Mouse (Mus musculus) left cerebral cortex, postnatal 10 days (tissue): ENCODE measurements around the gene Palm2. TPM values are rescaled to one million over a fixed set of nuclear protein-coding genes. Genes with fewer than 3 reads are reported as not detected.

Experiments
- DNase-seq, 2 experiments: peaks; one replicate each; pipeline ENCODE4 v3.0.0; 2021 to 2022; ENCODE audit warnings: low spot score in 2 of 2, mixed read lengths in 1 of 2; ENCODE audit errors: extremely low spot score in 1 of 2
- intact Hi-C: fragments of 180-260 bp; cut with DNase I; formaldehyde crosslinking; loops from one replicate; pipeline ENCODE4 v1.15.1; 2025
- total RNA-seq, 2 experiments: library from RNA; stranded (reverse); gene quantifications; 2 replicates each; pipeline ENCODE4 v1.2.3; 2021

Gene Palm2
- total RNA-seq, 2 experiments from 2014 or later = 72.9 to 73.2 TPM

- DNase-seq = no peak
- intact Hi-C loops = no loop called here
These were observed 167.4 kb downstream of the Palm2 start for GRCm38 (mm10) chr4:57601458-57601835.

DNA sequence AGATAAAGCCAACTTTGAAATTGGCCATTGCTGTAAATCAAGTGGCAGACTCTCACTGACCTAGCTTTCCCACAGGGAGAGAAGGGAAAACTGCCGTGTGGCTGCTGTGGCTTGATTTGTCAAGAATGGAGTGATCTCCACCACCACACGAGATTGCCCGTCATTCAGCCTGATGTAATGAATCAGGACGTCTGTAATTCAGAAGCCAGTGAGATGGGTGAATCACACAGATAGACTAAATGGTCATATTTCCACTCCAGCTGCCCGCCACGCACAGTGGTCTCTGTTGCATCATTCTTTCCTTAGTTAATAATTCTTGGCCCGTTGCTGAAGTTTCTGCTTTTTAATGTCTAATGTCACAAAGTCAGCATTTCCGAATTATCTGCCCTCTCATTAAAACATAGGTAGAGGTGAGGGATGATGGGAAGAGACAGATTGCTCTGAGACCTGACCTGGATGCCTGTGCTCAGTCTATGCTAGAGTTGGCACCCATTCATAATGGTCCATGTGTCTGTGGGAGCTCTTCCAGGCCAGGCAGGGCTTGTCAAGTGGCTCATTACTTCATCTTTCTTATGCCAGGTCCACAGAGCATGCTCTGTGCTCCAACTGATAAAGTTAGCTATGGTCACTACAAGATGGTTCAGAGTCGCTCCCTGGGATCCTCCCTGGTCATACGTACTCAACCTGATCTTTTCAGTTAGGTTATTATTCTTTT, 168.0 kb downstream of the Palm2 start:
- intact Hi-C loops = no loop called here
- no peak for DNase-seq

DNA sequence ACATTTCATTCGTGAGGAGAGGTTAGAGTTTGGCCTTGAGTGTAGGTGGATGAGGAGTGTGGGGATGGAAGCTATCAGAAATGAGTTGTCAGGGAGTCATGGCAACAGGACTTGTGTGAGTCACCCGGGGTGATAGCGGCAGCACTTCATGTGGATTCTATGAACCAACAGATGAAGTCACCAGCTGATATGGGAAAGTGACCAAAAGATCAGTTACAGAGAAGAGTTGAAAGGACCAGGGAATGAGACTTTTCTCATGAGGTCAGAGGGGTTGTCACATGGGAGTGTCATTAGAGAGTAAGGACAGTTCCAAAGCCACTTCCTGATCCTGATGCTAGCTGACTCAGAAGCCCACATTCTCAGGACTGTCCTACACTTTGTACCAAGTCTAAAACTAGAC, 172.2 kb downstream of the Palm2 start:
- intact Hi-C loops = loop anchor here (5.0 kb wide), 2 partner anchors 144 to 234 kb away; no protein-coding TSS in a partner anchor
- no peak for DNase-seq

GRCm38 (mm10) chr4:57607247-57607942, 173.3 kb downstream of the Palm2 start:
- DNase-seq = peak; percentile 87 to 92
- intact Hi-C loops = loop anchor here (5.0 kb wide), 2 partner anchors 145 to 235 kb away; no protein-coding TSS in a partner anchor

DNA sequence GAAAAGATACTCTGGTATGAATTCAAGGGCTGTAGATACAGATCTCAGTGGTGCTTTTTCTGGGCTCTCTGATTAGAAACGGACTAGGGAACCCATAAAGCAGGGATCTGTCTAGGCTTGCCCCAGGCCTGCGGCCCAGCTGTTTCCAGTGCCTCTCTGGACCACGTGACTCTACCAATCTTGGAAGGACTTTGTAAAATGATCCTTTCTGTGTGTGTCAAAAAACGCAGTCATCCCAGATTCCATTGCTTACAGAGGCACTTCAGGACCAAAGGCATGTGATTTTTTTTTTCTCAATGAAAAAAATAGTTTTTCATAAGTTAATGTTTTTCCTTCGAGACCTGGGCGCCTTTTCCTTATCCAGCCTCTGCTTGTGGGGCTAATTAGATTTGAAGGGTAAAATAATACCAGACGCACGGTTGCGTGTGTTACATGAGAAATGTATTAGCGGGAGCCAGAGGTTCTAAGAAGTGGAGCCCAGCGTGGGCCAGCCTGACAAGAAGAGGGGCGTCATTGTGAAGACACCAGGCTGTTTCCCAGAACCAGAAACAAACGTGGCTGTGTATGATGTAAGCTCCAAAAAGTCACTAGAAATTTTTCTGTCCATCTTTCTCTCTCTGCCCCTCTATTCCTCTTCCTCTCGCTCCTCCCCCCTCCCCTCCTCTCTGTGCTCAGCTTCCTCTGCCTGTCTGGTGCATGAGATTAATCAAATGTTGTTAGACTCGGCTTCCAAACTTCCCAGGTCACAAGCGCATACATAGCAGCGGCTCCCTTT, 177.4 kb downstream of the Palm2 start:
- intact Hi-C loops = no loop called here
- DNase-seq = no peak

DNA sequence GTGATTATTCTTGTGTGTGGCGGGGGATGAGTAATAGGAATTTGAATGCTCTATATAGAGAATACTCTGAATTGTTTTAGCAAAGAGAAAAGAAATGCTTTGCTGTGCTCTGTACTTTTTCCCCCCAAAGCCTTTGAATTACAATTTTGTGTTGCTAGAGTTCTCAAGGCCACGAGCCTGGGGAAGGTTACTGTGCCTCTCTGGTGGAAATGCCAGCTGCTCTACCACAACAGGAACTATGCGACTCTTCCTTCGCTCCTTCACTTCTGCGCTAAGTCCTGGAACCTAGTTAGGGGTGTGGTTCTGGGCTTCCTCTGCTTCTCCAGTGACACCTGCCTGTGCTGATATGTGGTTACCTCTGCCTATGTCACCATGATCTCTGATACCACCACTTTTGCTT, 178.7 kb downstream of the Palm2 start:
- intact Hi-C loops = no loop called here
- DNase-seq = no peak

GRCm38 (mm10) chr4:57614686-57615085, 180.6 kb downstream of the Palm2 start:
- no peak for DNase-seq
- intact Hi-C loops = no loop called here

GRCm38 (mm10) chr4:57618743-57619142, 184.7 kb downstream of the Palm2 start:
- DNase-seq = no peak
- intact Hi-C loops = no loop called here

GRCm38 (mm10) chr4:57622816-57623215, 188.8 kb downstream of the Palm2 start:
- DNase-seq = no peak
- intact Hi-C loops = no loop called here

- DNase-seq = no peak
- intact Hi-C loops = no loop called here
These were observed 190.8 kb downstream of the Palm2 start for GRCm38 (mm10) chr4:57624819-57625218.

GRCm38 (mm10) chr4:57625306-57625705, 191.3 kb downstream of the Palm2 start:
- intact Hi-C loops = no loop called here
- no peak for DNase-seq

DNA sequence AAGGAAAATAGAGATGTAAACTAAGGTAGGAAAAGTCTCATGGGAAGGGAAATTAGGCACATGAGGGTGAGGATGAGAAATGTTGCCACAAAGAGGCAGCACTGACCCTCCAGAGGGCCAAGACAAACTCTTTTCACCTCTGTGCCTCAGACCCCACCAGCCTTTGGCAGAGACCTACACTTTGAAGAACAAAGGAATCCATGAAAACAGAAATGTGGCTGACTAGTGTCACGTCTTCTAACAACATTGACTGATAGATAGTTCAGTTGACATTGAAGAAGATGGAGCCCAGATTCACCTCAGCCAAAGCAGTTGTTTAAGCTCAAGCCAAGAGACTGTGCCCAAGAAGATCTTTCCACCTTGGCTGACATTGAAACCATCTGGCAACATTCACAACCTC, 191.7 kb downstream of the Palm2 start:
- no peak for DNase-seq
- intact Hi-C loops = no loop called here

GRCm38 (mm10) chr4:57626921-57627320, 192.9 kb downstream of the Palm2 start:
- DNase-seq = no peak
- intact Hi-C loops = no loop called here

GRCm38 (mm10) chr4:57632386-57632785, 198.3 kb downstream of the Palm2 start:
- intact Hi-C loops = no loop called here
- DNase-seq = no peak

DNA sequence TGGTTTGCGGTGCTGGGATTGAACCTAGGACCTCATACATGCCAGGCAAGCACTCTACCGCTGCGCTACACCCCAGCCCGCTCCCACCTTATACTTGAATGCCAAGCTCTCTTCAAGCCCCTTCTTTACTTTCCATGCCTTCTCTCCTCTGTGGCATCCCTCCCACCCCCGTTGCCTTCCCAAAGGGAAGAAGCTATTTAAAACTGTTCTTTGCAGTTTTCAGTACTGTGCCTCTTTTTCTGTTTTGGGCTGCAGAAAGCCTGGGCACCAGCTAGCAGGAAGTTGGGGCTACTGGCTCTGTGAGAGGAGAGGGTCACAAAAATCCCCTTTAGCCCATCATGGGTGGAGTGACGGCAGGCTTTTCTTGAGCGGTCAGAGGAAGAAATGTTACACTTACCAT, 199.0 kb downstream of the Palm2 start:
- no peak for DNase-seq
- intact Hi-C loops = no loop called here

DNA sequence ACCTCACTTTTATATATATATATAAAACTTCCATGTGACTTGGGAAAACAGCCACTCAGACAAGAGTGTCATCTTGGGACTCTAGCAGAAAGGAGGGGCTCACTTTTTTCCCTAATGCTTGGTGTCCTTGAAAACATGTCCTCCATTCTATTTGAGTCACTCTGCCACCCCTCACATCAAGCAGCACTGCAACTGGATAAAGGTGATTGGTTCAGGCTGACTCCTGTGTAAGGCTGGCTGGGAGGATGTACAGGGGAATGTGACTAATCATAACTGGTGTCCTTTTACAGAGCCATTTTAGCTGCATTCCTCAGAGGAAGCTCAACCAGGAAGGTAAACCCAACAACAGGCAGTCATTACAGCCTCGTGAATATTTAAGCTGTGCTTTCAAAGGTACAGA, 200.9 kb downstream of the Palm2 start:
- no peak for DNase-seq
- intact Hi-C loops = no loop called here

GRCm38 (mm10) chr4:57636782-57637482, 202.9 kb downstream of the Palm2 start:
- intact Hi-C loops = no loop called here
- DNase-seq = no peak

GRCm38 (mm10) chr4:57637636-57638386, 203.8 kb downstream of the Palm2 start:
- DNase-seq = peak; percentile 64 to 72
- intact Hi-C loops = no loop called here
